Mouse (Mus musculus) lung, adult 18-20 months (tissue): ENCODE data around the gene Mup9.
"Not testable (repeated sequence)": the region's sequence is repeated elsewhere in the genome, so short reads cannot be mapped to it uniquely, and the experiment has no call there.

ENCODE experiments used
- DNase-seq, 2 experiments: peaks; one replicate each; pipeline ENCODE4 v3.0.0; 2022; ENCODE audit warnings: mixed read lengths in 2 of 2

Mup9 gene

DNA sequence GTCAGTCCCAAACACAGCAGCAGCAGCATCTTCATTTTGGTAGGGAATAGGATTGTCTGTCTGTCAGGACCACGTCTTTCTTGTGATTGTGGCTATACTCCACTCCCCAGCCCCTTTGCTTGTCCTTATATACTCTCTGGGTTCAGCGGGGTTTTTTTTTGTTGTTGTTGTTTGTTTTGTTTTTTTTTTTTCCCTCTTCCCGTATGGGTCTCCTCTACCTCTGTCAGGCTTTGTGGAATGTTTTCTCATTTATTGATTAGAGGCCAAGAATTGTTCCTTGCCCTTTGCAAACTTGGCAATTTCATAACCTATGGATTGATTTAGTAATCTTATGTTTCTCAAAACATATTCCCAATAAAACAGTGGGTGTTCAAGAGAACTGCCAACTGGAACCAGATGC lies at the start of gene Mup9:
Gene Mup9, minus strand, starts transcription at position 101 of the 400 bp plus-strand sequence.
- not testable (repeated sequence) for DNase-seq
